Mouse (Mus musculus): ENCODE data around the gene Pdzd3.

DNA sequence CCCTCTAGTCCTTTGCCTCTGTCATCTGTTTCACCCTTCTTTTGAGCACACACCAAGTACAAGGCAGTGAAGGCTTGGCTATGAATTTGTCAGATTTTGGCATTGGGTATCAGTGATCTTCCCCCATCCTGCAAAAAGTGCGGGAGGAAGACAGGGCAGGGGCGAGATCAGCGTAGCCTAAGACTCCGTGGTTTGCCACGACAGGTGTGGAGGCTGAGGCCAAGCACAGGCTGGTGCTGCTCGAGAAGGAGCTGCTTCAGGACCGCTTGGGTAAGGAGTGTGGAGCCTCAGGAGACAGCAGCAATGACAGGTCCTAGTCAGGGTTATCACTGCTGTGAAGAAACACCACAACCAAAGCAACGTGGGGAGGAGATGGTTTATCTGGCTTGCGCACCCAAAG is 9.9 kb downstream of the Pdzd3 start:
- TF ChIP-seq POLR2A (IDR thresholded peaks at IDR 0.05; ENCODE audit: insufficient read depth, low read length), result no peak
- no peak for TF ChIP-seq CTCF (IDR thresholded peaks at IDR 0.05; ENCODE audit: low read depth, low read length)

Measured in ES-Bruce4 (cell line).